8 mouse cellular contexts compared by ENCODE assay signal in genomic region chr9:109930752-109931151, GRCm38 (mm10). TPM values are rescaled to one million over a fixed set of nuclear protein-coding genes. Genes with fewer than 3 reads are reported as not detected.
DNase-seq lines count a peak whose midpoint lies in the region; ATAC-seq and TF ChIP-seq lines count a peak whose summit lies in the region.

No protein-coding gene starts in this region.

- H3K4me1 ChIP-seq in cerebellum, adult 2 months (ENCODE audit: control insufficient read depth, insufficient read depth, low read length) = no peaks in the 10 kb centered on the region
- H3K4me1 ChIP-seq in spleen, adult 2 months (ENCODE audit: control insufficient read depth, insufficient read depth, insufficient read length) = peaks cover 3% of the 10 kb centered on the region
- H3K4me1 ChIP-seq in limb, embryonic 12.5 days (replicated peaks) = peaks cover 14% of the 10 kb centered on the region
- peaks cover 10% of the 10 kb centered on the region; the same call in 1 of the 2 replicates for H3K4me1 ChIP-seq in stomach, embryonic 16.5 days (ENCODE audit: control insufficient read depth, insufficient read depth, low read length)

- no peak for ATAC-seq in cerebellum, adult (ENCODE audit: insufficient number of reproducible peaks, low FRiP score, low TSS enrichment)
- no peak for ATAC-seq in limb, embryonic 12.5 days (ENCODE audit: insufficient number of reproducible peaks, insufficient read depth, low FRiP score, low TSS enrichment, low read depth)
- no peak for ATAC-seq in stomach, embryonic 16.5 days (ENCODE audit: insufficient read depth, low FRiP score)

- no peak overlapping the region for H3K27ac ChIP-seq in cerebellum, adult 2 months (ENCODE audit: insufficient read depth, low read length)
- peak overlapping the region; percentile 91; the same call in 1 of the 2 replicates for H3K27ac ChIP-seq in spleen, adult 2 months (ENCODE audit: insufficient read depth, low read length)
- peak overlapping the region; percentile 96 for H3K27ac ChIP-seq in limb, embryonic 12.5 days
- peak overlapping the region; percentile 96 for H3K27ac ChIP-seq in stomach, embryonic 16.5 days (ENCODE audit: low read length)

- H3K4me2 ChIP-seq in limb, embryonic 12.5 days = peak overlapping the region; percentile 84
- H3K4me2 ChIP-seq in stomach, embryonic 16.5 days (ENCODE audit: low read depth, low read length) = peak overlapping the region; percentile 46

- no peak for DNase-seq in cerebellum, adult 2 months
- DNase-seq in spleen, adult 2 months (ENCODE audit: low read depth in 1 of 2, low spot score in 2 of 2) = no peak
- DNase-seq in spleen, postnatal 36 days (ENCODE audit: low spot score in 2 of 2) = no peak
- no peak for DNase-seq in layer of hippocampus, adult 9-11 months
- no peak for DNase-seq in left cerebral cortex, postnatal 10 days (ENCODE audit: extremely low spot score in 1 of 2, low spot score in 2 of 2)

- H3K9ac ChIP-seq in limb, embryonic 12.5 days (replicated peaks) = no peak overlapping the region
- peak overlapping the region; percentile 96; the same call in 1 of the 2 replicates for H3K9ac ChIP-seq in stomach, embryonic 16.5 days (ENCODE audit: low read length)

- intact Hi-C loops in left cerebral cortex, postnatal 10 days (cut with DNase I) = loop anchor here (5.0 kb wide), 1 partner anchor 38 kb away; no protein-coding TSS in a partner anchor

- no peak for TF ChIP-seq POLR2A in cerebellum, adult 2 months (IDR thresholded peaks at IDR 0.05; ENCODE audit: borderline replicate concordance, insufficient read depth, low read length)
- TF ChIP-seq POLR2A in spleen, adult 2 months (IDR thresholded peaks at IDR 0.05; ENCODE audit: low read depth, low read length) = no peak

- no peaks in the 10 kb centered on the region for H3K9me3 ChIP-seq in limb, embryonic 12.5 days
- no peaks in the 10 kb centered on the region for H3K9me3 ChIP-seq in stomach, embryonic 16.5 days (replicated peaks; ENCODE audit: control insufficient read depth, low read length)

- H3K4me3 ChIP-seq in cerebellum, adult 2 months (replicated peaks; ENCODE audit: insufficient read depth, low read depth, low read length) = peak overlapping the region; percentile 4
- 0 out of 2 replicates have a peak overlapping the region, but pooled peaks have one; percentile 65 for H3K4me3 ChIP-seq in spleen, adult 2 months (ENCODE audit: extremely low read depth, insufficient read depth, insufficient read length)
- H3K4me3 ChIP-seq in limb, embryonic 12.5 days (replicated peaks) = peak overlapping the region; percentile 77
- H3K4me3 ChIP-seq in stomach, embryonic 16.5 days (replicated peaks; ENCODE audit: low read length) = peak overlapping the region; percentile 91

- H3K27me3 ChIP-seq in cerebellum, adult 2 months (ENCODE audit: control insufficient read depth, insufficient read depth, low read length) = no peaks in the 10 kb centered on the region
- no peaks in the 10 kb centered on the region for H3K27me3 ChIP-seq in spleen, adult 2 months (ENCODE audit: control insufficient read depth, insufficient read depth, low read length)
- no peaks in the 10 kb centered on the region for H3K27me3 ChIP-seq in limb, embryonic 12.5 days
- no peaks in the 10 kb centered on the region for H3K27me3 ChIP-seq in stomach, embryonic 16.5 days (ENCODE audit: control insufficient read depth, insufficient read depth, low read length)

- WGBS in cerebellum, adult 2 months = 74% methylated on average over 6 of the region's 6 CpGs
- WGBS in spleen, adult 2 months = 65% methylated on average over 6 of the region's 6 CpGs
- 68% methylated on average over 6 of the region's 6 CpGs for WGBS in limb, embryonic 12.5 days
- 66% methylated on average over 6 of the region's 6 CpGs for WGBS in stomach, embryonic 16.5 days

- no peaks in the 10 kb centered on the region for H3K36me3 ChIP-seq in spleen, adult 2 months (ENCODE audit: control insufficient read depth, insufficient read depth, low read length)
- H3K36me3 ChIP-seq in limb, embryonic 12.5 days = no peaks in the 10 kb centered on the region
- no peaks in the 10 kb centered on the region for H3K36me3 ChIP-seq in stomach, embryonic 16.5 days (ENCODE audit: control insufficient read depth, insufficient read depth, low read length)

- TF ChIP-seq CTCF in cerebellum, adult 2 months (IDR thresholded peaks at IDR 0.05; ENCODE audit: borderline replicate concordance, insufficient read depth, low read depth, low read length) = no peak
- TF ChIP-seq CTCF in spleen, adult 2 months (IDR thresholded peaks at IDR 0.05; ENCODE audit: extremely low read depth, insufficient read depth, insufficient read length, insufficient replicate concordance) = no peak

RNA-seq across cellular contexts. Expression of gene Map4, which starts 0.5 kb away (rescaled TPM):
- polyA plus RNA-seq in cerebellum, adult 2 months (2012; rRNA removed) = 559 and 576 TPM in 2 replicates
- 103 and 119 TPM in 2 replicates for polyA plus RNA-seq in spleen, adult 2 months (2012; rRNA removed)
- 45.1 and 50.2 TPM in 2 replicates for polyA plus RNA-seq in limb, embryonic 12.5 days (2016; fragmentation: Nextera tagmentation; extraction: Ambion mirVana)
- polyA plus RNA-seq in stomach, embryonic 16.5 days (2015; fragmentation: Nextera tagmentation; extraction: Ambion mirVana) = 64.3 and 73.2 TPM in 2 replicates
- total RNA-seq in left cerebral cortex, postnatal 10 days (2021) = 100 to 1,000 TPM; 453 to 481 TPM

RNA-seq across cellular contexts. Expression of gene Cdc25a, which starts 55.4 kb away (rescaled TPM):
- 9.2 and 9.6 TPM in 2 replicates for polyA plus RNA-seq in cerebellum, adult 2 months (2012; rRNA removed)
- polyA plus RNA-seq in spleen, adult 2 months (2012; rRNA removed) = 4.0 and 5.6 TPM in 2 replicates
- 49.5 and 55.5 TPM in 2 replicates for polyA plus RNA-seq in limb, embryonic 12.5 days (2016; fragmentation: Nextera tagmentation; extraction: Ambion mirVana)
- polyA plus RNA-seq in stomach, embryonic 16.5 days (2015; fragmentation: Nextera tagmentation; extraction: Ambion mirVana) = 26.0 and 26.6 TPM in 2 replicates
- 1 to 10 TPM; 5.6 to 6.6 TPM for total RNA-seq in left cerebral cortex, postnatal 10 days (2021)

Comparison
In these comparisons a context has a peak if more than half of its experiments do, and no peak if none do; other contexts are left out.
1. H3K4me3 ChIP-seq: peak in every context shown above with its lines; median percentile 91 in stomach, embryonic 16.5 days; 77 in limb, embryonic 12.5 days; 65 in spleen, adult 2 months; 4 in cerebellum, adult 2 months.